Mouse (Mus musculus): ENCODE measurements at regions not wholly inside any gene's neighbourhood (a gene's known extent, or its start where the extent isn't known, plus 50 kb on each side); places are given as distances from the start of the nearest gene placed in this dataset.
A peak's percentile ranks its signal among the peaks of the same experiment; 100 is the strongest.

- Histone ChIP-seq H3K9ac (ENCODE audit: low read depth, low read length) (no peak overlapping the region), H3K9me3 (replicated peaks; ENCODE audit: control insufficient read depth, low read length) (no peaks in the 10 kb centered on the region), H3K4me3 (ENCODE audit: low read depth, low read length) (no peak overlapping the region), H3K27me3 (ENCODE audit: control insufficient read depth, insufficient read depth, low read length) (no peaks in the 10 kb centered on the region), H3K36me3 (ENCODE audit: control insufficient read depth, insufficient read depth, low read length) (no peaks in the 10 kb centered on the region), H3K4me1 (ENCODE audit: control insufficient read depth, insufficient read depth, low read length) (no peaks in the 10 kb centered on the region), H3K4me2 (no peak overlapping the region), H3K27ac (ENCODE audit: low read depth, low read length) (no peak overlapping the region)
- 81% methylated on average over 10 of the region's 10 CpGs for WGBS (ENCODE audit: insufficient replicate concordance)
- no peak for ATAC-seq (replicated peaks; ENCODE audit: insufficient number of reproducible peaks, low FRiP score, low TSS enrichment)
Measured at GRCm38 (mm10) chr2:45367436-45368193, 250.4 kb upstream of the Zeb2 start.

GRCm38 (mm10) chr2:45357266-45357665 is 240.1 kb upstream of the Zeb2 start:
- no peaks in the 10 kb centered on the region for H3K27me3 ChIP-seq (ENCODE audit: control insufficient read depth, insufficient read depth, low read length)
- ATAC-seq (replicated peaks; ENCODE audit: insufficient number of reproducible peaks, low FRiP score, low TSS enrichment) = no peak
- H3K9ac ChIP-seq (ENCODE audit: low read depth, low read length) = no peak overlapping the region
- H3K4me3 ChIP-seq (ENCODE audit: low read depth, low read length) = no peak overlapping the region
- WGBS (ENCODE audit: insufficient replicate concordance) = 81% methylated on average over 7 of the region's 7 CpGs
- H3K27ac ChIP-seq (ENCODE audit: low read depth, low read length) = no peak overlapping the region
- no peaks in the 10 kb centered on the region for H3K36me3 ChIP-seq (ENCODE audit: control insufficient read depth, insufficient read depth, low read length)
- no peaks in the 10 kb centered on the region for H3K4me1 ChIP-seq (ENCODE audit: control insufficient read depth, insufficient read depth, low read length)
- H3K9me3 ChIP-seq (replicated peaks; ENCODE audit: control insufficient read depth, low read length) = no peaks in the 10 kb centered on the region
- H3K4me2 ChIP-seq = no peak overlapping the region

GRCm38 (mm10) chr2:45356558-45357170 is 239.5 kb upstream of the Zeb2 start:
- Histone ChIP-seq H3K9me3 (replicated peaks; ENCODE audit: control insufficient read depth, low read length) (no peaks in the 10 kb centered on the region), H3K27ac (ENCODE audit: low read depth, low read length) (no peak overlapping the region), H3K36me3 (ENCODE audit: control insufficient read depth, insufficient read depth, low read length) (no peaks in the 10 kb centered on the region), H3K9ac (ENCODE audit: low read depth, low read length) (no peak overlapping the region), H3K4me1 (ENCODE audit: control insufficient read depth, insufficient read depth, low read length) (no peaks in the 10 kb centered on the region), H3K4me2 (no peak overlapping the region), H3K4me3 (ENCODE audit: low read depth, low read length) (no peak overlapping the region), H3K27me3 (ENCODE audit: control insufficient read depth, insufficient read depth, low read length) (no peaks in the 10 kb centered on the region)
- no peak for ATAC-seq (replicated peaks; ENCODE audit: insufficient number of reproducible peaks, low FRiP score, low TSS enrichment)
- WGBS (ENCODE audit: insufficient replicate concordance) = 74% methylated on average over 8 of the region's 8 CpGs

- H3K27ac ChIP-seq (ENCODE audit: low read depth, low read length) = no peak overlapping the region
- no peaks in the 10 kb centered on the region for H3K4me1 ChIP-seq (ENCODE audit: control insufficient read depth, insufficient read depth, low read length)
- H3K4me3 ChIP-seq (ENCODE audit: low read depth, low read length) = no peak overlapping the region
- H3K9me3 ChIP-seq (replicated peaks; ENCODE audit: control insufficient read depth, low read length) = no peaks in the 10 kb centered on the region
- H3K36me3 ChIP-seq (ENCODE audit: control insufficient read depth, insufficient read depth, low read length) = no peaks in the 10 kb centered on the region
- ATAC-seq (replicated peaks; ENCODE audit: insufficient number of reproducible peaks, low FRiP score, low TSS enrichment) = no peak
- H3K4me2 ChIP-seq = no peak overlapping the region
- WGBS (ENCODE audit: insufficient replicate concordance) = 92% methylated on average over 12 of the region's 12 CpGs
- H3K27me3 ChIP-seq (ENCODE audit: control insufficient read depth, insufficient read depth, low read length) = no peaks in the 10 kb centered on the region
- no peak overlapping the region for H3K9ac ChIP-seq (ENCODE audit: low read depth, low read length)
Measured at GRCm38 (mm10) chr2:45356021-45356420, 238.8 kb upstream of the Zeb2 start.

- Histone ChIP-seq H3K27me3 (ENCODE audit: control insufficient read depth, insufficient read depth, low read length) (no peaks in the 10 kb centered on the region), H3K9me3 (replicated peaks; ENCODE audit: control insufficient read depth, low read length) (no peaks in the 10 kb centered on the region), H3K4me2 (no peak overlapping the region), H3K9ac (ENCODE audit: low read depth, low read length) (no peak overlapping the region), H3K27ac (ENCODE audit: low read depth, low read length) (no peak overlapping the region; the same call in 1 of the 2 replicates), H3K4me3 (ENCODE audit: low read depth, low read length) (no peak overlapping the region), H3K4me1 (ENCODE audit: control insufficient read depth, insufficient read depth, low read length) (no peaks in the 10 kb centered on the region), H3K36me3 (ENCODE audit: control insufficient read depth, insufficient read depth, low read length) (no peaks in the 10 kb centered on the region)
- peak; percentile 96 for ATAC-seq (replicated peaks; ENCODE audit: insufficient number of reproducible peaks, low FRiP score, low TSS enrichment)
- 60% methylated on average over 1 of the region's 1 CpGs for WGBS (ENCODE audit: insufficient replicate concordance)
Measured at GRCm38 (mm10) chr2:45351529-45352133, 234.4 kb upstream of the Zeb2 start.

- WGBS (ENCODE audit: insufficient replicate concordance) = 72% methylated on average over 5 of the region's 5 CpGs
- no peaks in the 10 kb centered on the region for H3K36me3 ChIP-seq (ENCODE audit: control insufficient read depth, insufficient read depth, low read length)
- H3K27ac ChIP-seq (ENCODE audit: low read depth, low read length) = no peak overlapping the region
- H3K4me3 ChIP-seq (ENCODE audit: low read depth, low read length) = no peak overlapping the region
- H3K4me1 ChIP-seq (ENCODE audit: control insufficient read depth, insufficient read depth, low read length) = no peaks in the 10 kb centered on the region
- no peak overlapping the region for H3K4me2 ChIP-seq
- H3K27me3 ChIP-seq (ENCODE audit: control insufficient read depth, insufficient read depth, low read length) = no peaks in the 10 kb centered on the region
- ATAC-seq (replicated peaks; ENCODE audit: insufficient number of reproducible peaks, low FRiP score, low TSS enrichment) = no peak
- H3K9ac ChIP-seq (ENCODE audit: low read depth, low read length) = no peak overlapping the region
- no peaks in the 10 kb centered on the region for H3K9me3 ChIP-seq (replicated peaks; ENCODE audit: control insufficient read depth, low read length)
Measured at GRCm38 (mm10) chr2:45346358-45346757, 229.2 kb upstream of the Zeb2 start.

- Histone ChIP-seq H3K27ac (ENCODE audit: low read depth, low read length) (no peak overlapping the region), H3K9ac (ENCODE audit: low read depth, low read length) (no peak overlapping the region), H3K9me3 (replicated peaks; ENCODE audit: control insufficient read depth, low read length) (no peaks in the 10 kb centered on the region), H3K4me2 (no peak overlapping the region), H3K4me1 (ENCODE audit: control insufficient read depth, insufficient read depth, low read length) (no peaks in the 10 kb centered on the region), H3K27me3 (ENCODE audit: control insufficient read depth, insufficient read depth, low read length) (no peaks in the 10 kb centered on the region), H3K4me3 (ENCODE audit: low read depth, low read length) (no peak overlapping the region), H3K36me3 (ENCODE audit: control insufficient read depth, insufficient read depth, low read length) (no peaks in the 10 kb centered on the region)
- WGBS (ENCODE audit: insufficient replicate concordance) = 55% methylated on average over 1 of the region's 1 CpGs
- no peak for ATAC-seq (replicated peaks; ENCODE audit: insufficient number of reproducible peaks, low FRiP score, low TSS enrichment)
Measured at GRCm38 (mm10) chr2:45339866-45340265, 222.7 kb upstream of the Zeb2 start.

- Histone ChIP-seq H3K27me3 (ENCODE audit: control insufficient read depth, insufficient read depth, low read length) (no peaks in the 10 kb centered on the region), H3K4me3 (ENCODE audit: low read depth, low read length) (no peak overlapping the region), H3K9me3 (replicated peaks; ENCODE audit: control insufficient read depth, low read length) (no peaks in the 10 kb centered on the region), H3K27ac (ENCODE audit: low read depth, low read length) (no peak overlapping the region), H3K4me2 (no peak overlapping the region), H3K36me3 (ENCODE audit: control insufficient read depth, insufficient read depth, low read length) (no peaks in the 10 kb centered on the region), H3K4me1 (ENCODE audit: control insufficient read depth, insufficient read depth, low read length) (no peaks in the 10 kb centered on the region), H3K9ac (ENCODE audit: low read depth, low read length) (no peak overlapping the region)
- ATAC-seq (replicated peaks; ENCODE audit: insufficient number of reproducible peaks, low FRiP score, low TSS enrichment) = no peak
Measured at GRCm38 (mm10) chr2:45338809-45339208, 221.6 kb upstream of the Zeb2 start.
